Mouse (Mus musculus) limb, embryonic 15.5 days (tissue): ENCODE results near the gene Lman2. TPM values are rescaled to one million over a fixed set of nuclear protein-coding genes. Genes with fewer than 3 reads are reported as not detected.

Experiments used
- ATAC-seq: fragments of 200-750 bp; cut with Nextera tagmentation; 2 replicates; pipeline ENCODE4 v1.8.0; 2017; ENCODE audit warnings: low read depth, moderate TSS enrichment; ENCODE audit not compliant: insufficient number of reproducible peaks, low FRiP score, low TSS enrichment
- H3K27ac ChIP-seq: fragments of 300-500 bp; sonication (generic); 2 replicates; pipeline ENCODE4 v1.5.1; 2015; ENCODE audit warnings: moderate library complexity, mild to moderate bottlenecking, inconsistent platforms
- H3K27me3 ChIP-seq: fragments of 300-500 bp; sonication (generic); 2 replicates; pipeline ENCODE4 v1.6.1; 2015; ENCODE audit warnings: inconsistent platforms
- H3K36me3 ChIP-seq: fragments of 300-500 bp; sonication (generic); 2 replicates; pipeline ENCODE4 v1.6.1; 2015; ENCODE audit warnings: inconsistent platforms
- H3K4me1 ChIP-seq: fragments of 300-500 bp; sonication (generic); 2 replicates; pipeline ENCODE4 v1.6.1; 2015; ENCODE audit warnings: inconsistent platforms
- H3K4me2 ChIP-seq: fragments of 300-500 bp; sonication (generic); 2 replicates; pipeline ENCODE4 v1.6.1; 2015; ENCODE audit warnings: mild to moderate bottlenecking, inconsistent platforms
- H3K4me3 ChIP-seq: fragments of 300-500 bp; sonication (generic); 2 replicates; pipeline ENCODE4 v1.5.1; 2015; ENCODE audit warnings: mild to moderate bottlenecking, inconsistent platforms
- H3K9ac ChIP-seq: fragments of 300-500 bp; sonication (generic); 2 replicates; pipeline ENCODE4 v1.6.1; 2015; ENCODE audit warnings: inconsistent platforms
- H3K9me3 ChIP-seq: fragments of 300-500 bp; sonication (generic); 2 replicates; pipeline ENCODE4 v1.6.1; 2016; ENCODE audit warnings: inconsistent platforms
- WGBS: fragments of 180-500 bp; shearing (Covaris S2); methylation state at CpG from one replicate; pipeline ENCODE4 v1.1.7; 2015; 5-methylcytosine and 5-hydroxymethylcytosine counted together
- polyA plus RNA-seq: library from polyadenylated mRNA; unstranded; fragments of >200 nt; fragmentation: Nextera tagmentation; extraction: Ambion mirVana; gene quantifications from 2 replicates; pipeline ENCODE4 v1.2.1, GENCODE M21; 2015

The Lman2 gene
- polyA plus RNA-seq, 1 experiment from 2014 or later = 104 TPM

- H3K27me3 ChIP-seq = no peaks in the 10 kb centered on the region
- no peaks in the 10 kb centered on the region for H3K9me3 ChIP-seq
- H3K27ac ChIP-seq = no peak overlapping the region
- H3K4me2 ChIP-seq = no peak overlapping the region
- no peak overlapping the region for H3K9ac ChIP-seq
- peaks cover 31% of the 10 kb centered on the region for H3K4me1 ChIP-seq
- H3K36me3 ChIP-seq = peaks cover 3% of the 10 kb centered on the region; the same call in 1 of the 2 replicates
- H3K4me3 ChIP-seq = no peak overlapping the region
- 80% methylated on average over 3 of the region's 3 CpGs for WGBS
- ATAC-seq = no peak
Measured at GRCm38 (mm10) chr13:55332331-55332730, 30.3 kb downstream of the Lman2 start.

GRCm38 (mm10) chr13:55330567-55331400, 31.8 kb downstream of the Lman2 start:
- no peak for ATAC-seq
- Histone ChIP-seq H3K4me1 (peaks cover 39% of the 10 kb centered on the region), H3K27me3 (no peaks in the 10 kb centered on the region), H3K9me3 (no peaks in the 10 kb centered on the region), H3K9ac (0 out of 2 replicates have a peak overlapping the region, but pooled peaks have one; percentile 62), H3K4me2 (peak overlapping the region; percentile 93), H3K27ac (peak overlapping the region; percentile 92), H3K36me3 (peaks cover 9% of the 10 kb centered on the region), H3K4me3 (peak overlapping the region; percentile 86)
- WGBS = 43% methylated on average over 14 of the region's 14 CpGs

GRCm38 (mm10) chr13:55329683-55330566, 32.7 kb downstream of the Lman2 start, which contains the start of gene Mxd3:
Mxd3 (minus strand) TSS chr13:55329823.
- H3K4me3 ChIP-seq = peak within 1 kb of the TSS; percentile 86
- H3K27me3 ChIP-seq = no peaks in the 10 kb centered on the region
- peaks cover 41% of the 10 kb centered on the region for H3K4me1 ChIP-seq
- peaks cover 17% of the 10 kb centered on the region for H3K36me3 ChIP-seq
- peak within 1 kb of the TSS; percentile 93 for H3K4me2 ChIP-seq
- under 1% methylated on average over 79 of the region's 82 CpGs for WGBS
- peak within 1 kb of the TSS; percentile 62 for H3K9ac ChIP-seq
- H3K9me3 ChIP-seq = no peaks in the 10 kb centered on the region
- H3K27ac ChIP-seq = peak within 1 kb of the TSS; percentile 92
- peak; percentile 86 for ATAC-seq

DNA sequence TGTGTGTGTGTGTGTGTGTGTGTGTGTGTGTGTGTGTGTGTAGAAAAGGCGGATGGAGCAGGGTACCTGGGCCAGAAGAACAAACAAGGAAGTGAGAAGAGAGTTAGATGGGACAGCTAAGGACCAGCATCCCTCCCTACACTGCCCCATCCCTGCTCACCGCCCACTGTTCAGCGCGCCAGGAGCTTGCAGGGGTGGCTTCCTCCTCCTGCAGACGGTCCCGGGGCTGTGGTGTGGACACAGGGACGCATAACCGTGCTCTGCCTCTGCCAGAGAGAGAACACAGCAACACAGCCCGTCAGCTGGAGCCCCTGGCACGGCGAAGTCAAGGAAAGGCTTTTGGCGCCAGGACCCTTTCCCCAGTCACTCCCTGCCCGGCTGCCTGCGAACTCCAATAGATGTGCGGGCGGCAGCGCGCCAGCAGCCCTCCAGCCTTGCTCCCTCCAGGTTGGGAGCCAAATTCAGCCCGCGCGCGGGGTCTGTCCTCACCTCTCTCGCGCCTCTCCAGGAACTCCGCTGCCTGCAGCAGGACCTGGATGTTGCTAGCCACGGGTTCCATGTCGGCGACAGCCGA, 33.4 kb downstream of the Lman2 start:
- Histone ChIP-seq H3K4me2 (peak overlapping the region; percentile 93), H3K4me3 (peak overlapping the region; percentile 86), H3K4me1 (peaks cover 44% of the 10 kb centered on the region), H3K27ac (peak overlapping the region; percentile 92), H3K9ac (peak overlapping the region; percentile 56), H3K36me3 (peaks cover 22% of the 10 kb centered on the region), H3K9me3 (no peaks in the 10 kb centered on the region), H3K27me3 (no peaks in the 10 kb centered on the region)
- WGBS = under 1% methylated on average over 27 of the region's 29 CpGs
- ATAC-seq = peak; percentile 38

GRCm38 (mm10) chr13:55328641-55329040, 33.9 kb downstream of the Lman2 start:
- H3K9ac ChIP-seq = 0 out of 2 replicates have a peak overlapping the region, but pooled peaks have one; percentile 56
- H3K9me3 ChIP-seq = no peaks in the 10 kb centered on the region
- WGBS = 80% methylated on average over 4 of the region's 4 CpGs
- H3K4me3 ChIP-seq = peak overlapping the region; percentile 86
- ATAC-seq = no peak
- H3K36me3 ChIP-seq = peaks cover 27% of the 10 kb centered on the region
- H3K27me3 ChIP-seq = no peaks in the 10 kb centered on the region
- peak overlapping the region; percentile 93 for H3K4me2 ChIP-seq
- H3K27ac ChIP-seq = no peak overlapping the region
- H3K4me1 ChIP-seq = peaks cover 49% of the 10 kb centered on the region

- peak overlapping the region; percentile 86 for H3K4me3 ChIP-seq
- ATAC-seq = no peak
- peaks cover 31% of the 10 kb centered on the region for H3K36me3 ChIP-seq
- H3K9me3 ChIP-seq = no peaks in the 10 kb centered on the region
- no peaks in the 10 kb centered on the region for H3K27me3 ChIP-seq
- 86% methylated on average over 6 of the region's 6 CpGs for WGBS
- H3K4me1 ChIP-seq = peaks cover 54% of the 10 kb centered on the region
- H3K27ac ChIP-seq = no peak overlapping the region
- no peak overlapping the region for H3K9ac ChIP-seq
- peak overlapping the region; percentile 93 for H3K4me2 ChIP-seq
Measured at GRCm38 (mm10) chr13:55328171-55328570, 34.4 kb downstream of the Lman2 start.

DNA sequence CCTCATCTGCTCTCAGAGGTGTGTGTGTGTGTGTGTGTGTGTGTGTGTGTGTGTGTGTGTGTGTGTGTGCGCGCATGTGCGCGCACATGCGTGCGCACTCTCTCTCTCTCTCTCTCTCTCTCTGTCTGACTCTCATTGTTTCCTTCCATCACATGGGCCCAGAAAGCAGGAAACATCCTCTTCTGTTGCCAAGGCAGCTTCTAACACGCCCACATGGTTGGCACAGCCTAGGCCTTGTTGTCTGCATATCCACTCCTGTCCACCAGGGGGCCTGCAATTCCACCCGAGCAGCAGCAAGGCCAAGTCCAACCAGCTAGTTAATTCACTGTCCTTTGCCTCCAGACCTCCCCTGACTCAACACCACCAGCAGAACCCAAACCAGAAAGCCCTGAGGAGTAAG, 35.0 kb downstream of the Lman2 start:
- Histone ChIP-seq H3K9ac (no peak overlapping the region), H3K27ac (no peak overlapping the region), H3K36me3 (peaks cover 34% of the 10 kb centered on the region), H3K4me2 (peak overlapping the region; percentile 93), H3K4me3 (peak overlapping the region; percentile 86), H3K27me3 (no peaks in the 10 kb centered on the region), H3K4me1 (peaks cover 59% of the 10 kb centered on the region), H3K9me3 (no peaks in the 10 kb centered on the region)
- WGBS = 36% methylated on average over 8 of the region's 8 CpGs
- no peak for ATAC-seq

- Histone ChIP-seq H3K27ac (no peak overlapping the region), H3K36me3 (peaks cover 34% of the 10 kb centered on the region), H3K4me1 (peaks cover 61% of the 10 kb centered on the region), H3K9me3 (no peaks in the 10 kb centered on the region), H3K9ac (no peak overlapping the region), H3K4me2 (0 out of 2 replicates have a peak overlapping the region, but pooled peaks have one; percentile 93), H3K27me3 (no peaks in the 10 kb centered on the region), H3K4me3 (no peak overlapping the region)
- 54% methylated on average over 4 of the region's 4 CpGs for WGBS
- no peak for ATAC-seq
Measured at GRCm38 (mm10) chr13:55327169-55327568, 35.4 kb downstream of the Lman2 start.

DNA sequence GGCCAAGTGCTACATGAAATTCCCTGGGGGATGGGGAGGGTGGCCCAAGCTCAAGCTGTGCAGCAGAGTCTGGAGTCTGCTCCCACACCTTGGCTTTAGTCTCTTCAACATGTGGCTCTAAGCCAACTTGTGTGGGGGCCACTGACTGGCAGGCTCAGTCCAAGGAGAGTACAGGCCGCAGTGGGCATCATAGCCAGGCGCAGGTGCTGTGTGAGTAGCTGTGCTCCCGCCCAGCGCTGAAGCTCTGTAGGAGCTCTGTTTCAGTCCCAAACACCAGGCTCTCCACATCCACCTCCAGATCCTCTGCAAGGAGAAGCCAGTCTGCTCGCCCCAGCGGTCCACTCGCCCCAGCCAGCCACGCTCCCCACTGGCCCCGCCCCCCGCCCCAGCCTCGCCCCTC, 37.0 kb downstream of the Lman2 start:
- H3K27ac ChIP-seq = no peak overlapping the region
- no peak for ATAC-seq
- H3K9me3 ChIP-seq = no peaks in the 10 kb centered on the region
- H3K36me3 ChIP-seq = peaks cover 34% of the 10 kb centered on the region
- WGBS = 88% methylated on average over 11 of the region's 11 CpGs
- no peak overlapping the region for H3K4me3 ChIP-seq
- no peak overlapping the region for H3K4me2 ChIP-seq
- H3K4me1 ChIP-seq = peaks cover 62% of the 10 kb centered on the region
- no peaks in the 10 kb centered on the region for H3K27me3 ChIP-seq
- no peak overlapping the region for H3K9ac ChIP-seq

GRCm38 (mm10) chr13:55322130-55322825, 40.3 kb downstream of the Lman2 start:
- Histone ChIP-seq H3K27ac (peak overlapping the region; percentile 87), H3K9ac (peak overlapping the region; percentile 98), H3K27me3 (no peaks in the 10 kb centered on the region), H3K4me3 (peak overlapping the region; percentile 90), H3K4me1 (peaks cover 43% of the 10 kb centered on the region), H3K9me3 (no peaks in the 10 kb centered on the region), H3K36me3 (peaks cover 60% of the 10 kb centered on the region), H3K4me2 (peak overlapping the region; percentile 69)
- no peak for ATAC-seq
- 1% methylated on average over 31 of the region's 31 CpGs for WGBS
